ENCODE assay signal across 8 mouse cellular contexts in genomic region chr10:91122646-91123045, GRCm38 (mm10). TPM values are rescaled to one million over a fixed set of nuclear protein-coding genes. Genes with fewer than 3 reads are reported as not detected.
DNase-seq lines count a peak whose midpoint lies in the region; ATAC-seq and TF ChIP-seq lines count a peak whose summit lies in the region.

No protein-coding gene starts in this region.

- H3K4me3 ChIP-seq in kidney, postnatal 0 days (replicated peaks; ENCODE audit: low read depth, low read length), result peak overlapping the region; percentile 79
- H3K4me3 ChIP-seq in bone marrow, adult 2 months (replicated peaks; ENCODE audit: control insufficient read depth, low read depth, low read length), result peak overlapping the region; percentile 10
- H3K4me3 ChIP-seq in hindbrain, postnatal 0 days (ENCODE audit: low read length), result peak overlapping the region; percentile 64
- peak overlapping the region; percentile 80 for H3K4me3 ChIP-seq in myocyte

- H3K9me3 ChIP-seq in kidney, postnatal 0 days (replicated peaks; ENCODE audit: low read length), result no peaks in the 10 kb centered on the region
- H3K9me3 ChIP-seq in hindbrain, postnatal 0 days (ENCODE audit: low read length), result no peaks in the 10 kb centered on the region

- H3K27me3 ChIP-seq in kidney, postnatal 0 days (ENCODE audit: insufficient read depth, low read length), result no peaks in the 10 kb centered on the region
- H3K27me3 ChIP-seq in hindbrain, postnatal 0 days (ENCODE audit: insufficient read depth, low read length), result no peaks in the 10 kb centered on the region
- no peaks in the 10 kb centered on the region for H3K27me3 ChIP-seq in myocyte (ENCODE audit: control insufficient read depth, insufficient read depth, insufficient read length)

- WGBS in kidney, postnatal 0 days, result 17% methylated on average over 6 of the region's 6 CpGs
- WGBS in bone marrow, adult 2 months, result 7% methylated on average over 6 of the region's 6 CpGs
- WGBS in hindbrain, postnatal 0 days, result 37% methylated on average over 6 of the region's 6 CpGs

- peak overlapping the region; percentile 88 for H3K9ac ChIP-seq in kidney, postnatal 0 days (ENCODE audit: low read depth, low read length)
- H3K9ac ChIP-seq in hindbrain, postnatal 0 days (replicated peaks; ENCODE audit: low read length), result peak overlapping the region; percentile 99

- peaks cover 39% of the 10 kb centered on the region for H3K79me2 ChIP-seq in myocyte (ENCODE audit: control insufficient read depth, insufficient read depth)

- DNase-seq in kidney, postnatal 0 days (ENCODE audit: low spot score), result no peak
- DNase-seq in kidney, adult 8-10 months, result no peak
- DNase-seq in hindbrain, postnatal 0 days (ENCODE audit: low spot score), result no peak
- DNase-seq in cerebellum, adult 9-10 months, result no peak
- no peak for DNase-seq in left cerebral cortex, adult 8-10 months (ENCODE audit: low spot score in 2 of 2)
- no peak for DNase-seq in layer of hippocampus, adult 8-10 months (ENCODE audit: low spot score in 2 of 2)

- no peak for TF ChIP-seq POLR2A in bone marrow, adult 2 months (IDR thresholded peaks at IDR 0.05; ENCODE audit: borderline replicate concordance, control insufficient read depth, low read depth, low read length)
- TF ChIP-seq POLR2A in myocyte (IDR thresholded peaks at IDR 0.05; ENCODE audit: insufficient read length, low read depth), result no peak

- H3ac ChIP-seq in myocyte (ENCODE audit: control insufficient read depth, insufficient read length), result peak overlapping the region; percentile 71

- no peak for TF ChIP-seq CTCF in kidney, postnatal 0 days (IDR thresholded peaks at IDR 0.05; ENCODE audit: low read depth)
- TF ChIP-seq CTCF in bone marrow, adult 2 months (IDR thresholded peaks at IDR 0.05; ENCODE audit: control insufficient read depth, insufficient read depth, low read length), result no peak
- TF ChIP-seq CTCF in hindbrain, postnatal 0 days (IDR thresholded peaks at IDR 0.05; ENCODE audit: low read depth), result no peak

- ATAC-seq in kidney, postnatal 0 days (replicated peaks; ENCODE audit: low FRiP score, low read depth), result no peak
- no peak for ATAC-seq in hindbrain, postnatal 0 days

- H3K36me3 ChIP-seq in kidney, postnatal 0 days (ENCODE audit: insufficient read depth, low read length), result peaks cover 30% of the 10 kb centered on the region
- H3K36me3 ChIP-seq in hindbrain, postnatal 0 days (ENCODE audit: insufficient read depth, low read length), result peaks cover 28% of the 10 kb centered on the region
- peaks cover 42% of the 10 kb centered on the region for H3K36me3 ChIP-seq in myocyte (ENCODE audit: control insufficient read depth, insufficient read depth)

- peak overlapping the region; percentile 93; the same call in 1 of the 2 replicates for H3K27ac ChIP-seq in kidney, postnatal 0 days
- no peak overlapping the region for H3K27ac ChIP-seq in bone marrow, adult 2 months (ENCODE audit: control insufficient read depth, insufficient read depth, low read depth, low read length, poor library complexity)
- peak overlapping the region; percentile 98; the same call in 1 of the 2 replicates for H3K27ac ChIP-seq in hindbrain, postnatal 0 days

- peak overlapping the region; percentile 66 for H3K4me2 ChIP-seq in kidney, postnatal 0 days (ENCODE audit: low read length)
- H3K4me2 ChIP-seq in hindbrain, postnatal 0 days (ENCODE audit: low read depth, low read length), result peak overlapping the region; percentile 91
- peak overlapping the region; percentile 90 for H3K4me2 ChIP-seq in myocyte (ENCODE audit: low read depth)

- 0 out of 2 replicates have a peak, but pooled peaks cover 5% of the 10 kb centered on the region for H3K4me1 ChIP-seq in kidney, postnatal 0 days (replicated peaks; ENCODE audit: insufficient read depth, low read length)
- H3K4me1 ChIP-seq in bone marrow, adult 2 months (ENCODE audit: control insufficient read depth, insufficient read depth, low read length), result no peaks in the 10 kb centered on the region; the same call in 1 of the 2 replicates
- peaks cover 16% of the 10 kb centered on the region for H3K4me1 ChIP-seq in hindbrain, postnatal 0 days (ENCODE audit: insufficient read depth, low read length)

TF ChIP-seq in myocyte, 11 proteins besides CTCF, POLR2A, EP300 and RAD21:
- TF ChIP-seq MYOG (IDR thresholded peaks at IDR 0.05; ENCODE audit: control insufficient read depth in 1 of 3, insufficient read depth in 1 of 3, insufficient read length in 2 of 3, low read depth in 2 of 3), result no peak
- no peak for TF ChIP-seq USF1 (IDR thresholded peaks at IDR 0.05; ENCODE audit: low read depth)
- TF ChIP-seq SRF (IDR thresholded peaks at IDR 0.05; ENCODE audit: control insufficient read depth, insufficient read length, low read depth), result no peak
- no peak for TF ChIP-seq TCF12 (IDR thresholded peaks at IDR 0.05; ENCODE audit: insufficient read depth, poor library complexity, severe bottlenecking)
- no peak for TF ChIP-seq MYOD1 (IDR thresholded peaks at IDR 0.05; ENCODE audit: control insufficient read depth in 1 of 3, insufficient read length in 2 of 3, low read depth in 2 of 3)
- TF ChIP-seq MAX (IDR thresholded peaks at IDR 0.05; ENCODE audit: low read depth), result no peak
- no peak for TF ChIP-seq CEBPB (IDR thresholded peaks at IDR 0.05; ENCODE audit: insufficient read depth, poor library complexity, severe bottlenecking)
- no peak for TF ChIP-seq E2F4 (IDR thresholded peaks at IDR 0.05; ENCODE audit: insufficient read depth)
- TF ChIP-seq TCF3 (IDR thresholded peaks at IDR 0.05; ENCODE audit: insufficient read length, low read depth), result no peak
- no peak for TF ChIP-seq REST (IDR thresholded peaks at IDR 0.05; ENCODE audit: insufficient read depth, insufficient read length)
- TF ChIP-seq POLR2AphosphoS2 (IDR thresholded peaks at IDR 0.05; ENCODE audit: insufficient read length, low read depth), result no peak

RNA-seq across cellular contexts. Expression of gene Slc25a3, which starts 1.2 kb away (rescaled TPM):
- polyA plus RNA-seq in kidney, postnatal 0 days (2015; fragmentation: Nextera tagmentation; extraction: Ambion mirVana), result 894 and 974 TPM in 2 replicates
- polyA plus RNA-seq in bone marrow, adult 2 months (2011; ENCODE audit: insufficient read depth, insufficient read length, low replicate concordance, missing spikeins), result 177 and 223 TPM in 2 replicates
- total RNA-seq in hindbrain, postnatal 0 days (2014; rRNA removed), result 445 and 451 TPM in 2 replicates
- 718 and 736 TPM in 2 replicates for polyA plus RNA-seq in hindbrain, postnatal 0 days (2015; fragmentation: Nextera tagmentation; extraction: Ambion mirVana)
- polyA plus RNA-seq in myocyte (2012; fragmentation: generic; extraction: Trizol), result 846 TPM
- total RNA-seq in left cerebral cortex, adult 8-10 months (2022), result 100 to 1,000 TPM; 531 to 567 (median 564) TPM
- total RNA-seq in layer of hippocampus, adult 8-10 months (2022), result 100 to 1,000 TPM; 490 to 567 (median 535) TPM

RNA-seq across cellular contexts. Expression of gene Ikbip, which starts 39.9 kb away (rescaled TPM):
- 48.1 and 50.3 TPM in 2 replicates for polyA plus RNA-seq in kidney, postnatal 0 days (2015; fragmentation: Nextera tagmentation; extraction: Ambion mirVana)
- 4.3 and 8.8 TPM in 2 replicates for polyA plus RNA-seq in bone marrow, adult 2 months (2011; ENCODE audit: insufficient read depth, insufficient read length, low replicate concordance, missing spikeins)
- 10.5 and 11.3 TPM in 2 replicates for total RNA-seq in hindbrain, postnatal 0 days (2014; rRNA removed)
- 16.6 and 21.5 TPM in 2 replicates for polyA plus RNA-seq in hindbrain, postnatal 0 days (2015; fragmentation: Nextera tagmentation; extraction: Ambion mirVana)
- polyA plus RNA-seq in myocyte (2012; fragmentation: generic; extraction: Trizol), result 12.6 TPM
- total RNA-seq in left cerebral cortex, adult 8-10 months (2022), result 10 to 100 TPM; 11.5 to 19.7 (median 15.6) TPM
- 10 to 100 TPM; 15.5 to 21.6 (median 19.1) TPM for total RNA-seq in layer of hippocampus, adult 8-10 months (2022)

RNA-seq across cellular contexts. Expression of gene Apaf1, which starts 40.1 kb away (rescaled TPM):
- polyA plus RNA-seq in kidney, postnatal 0 days (2015; fragmentation: Nextera tagmentation; extraction: Ambion mirVana), result 14.1 and 16.6 TPM in 2 replicates
- polyA plus RNA-seq in bone marrow, adult 2 months (2011; ENCODE audit: insufficient read depth, insufficient read length, low replicate concordance, missing spikeins), result 34.6 and 35.4 TPM in 2 replicates
- total RNA-seq in hindbrain, postnatal 0 days (2014; rRNA removed), result 32.1 and 38.9 TPM in 2 replicates
- 11.0 and 13.8 TPM in 2 replicates for polyA plus RNA-seq in hindbrain, postnatal 0 days (2015; fragmentation: Nextera tagmentation; extraction: Ambion mirVana)
- polyA plus RNA-seq in myocyte (2012; fragmentation: generic; extraction: Trizol), result 4.3 TPM
- total RNA-seq in left cerebral cortex, adult 8-10 months (2022), result 10 to 100 TPM; 10.6 to 12.7 (median 11.9) TPM
- 10 to 100 TPM; 12.3 to 14.4 (median 13.8) TPM for total RNA-seq in layer of hippocampus, adult 8-10 months (2022)

RNA-seq across cellular contexts. Expression of gene Tmpo, which starts 58.5 kb away (rescaled TPM):
- 156 and 160 TPM in 2 replicates for polyA plus RNA-seq in kidney, postnatal 0 days (2015; fragmentation: Nextera tagmentation; extraction: Ambion mirVana)
- polyA plus RNA-seq in bone marrow, adult 2 months (2011; ENCODE audit: insufficient read depth, insufficient read length, low replicate concordance, missing spikeins), result 212 and 250 TPM in 2 replicates
- total RNA-seq in hindbrain, postnatal 0 days (2014; rRNA removed), result 102 and 110 TPM in 2 replicates
- polyA plus RNA-seq in hindbrain, postnatal 0 days (2015; fragmentation: Nextera tagmentation; extraction: Ambion mirVana), result 66.9 and 72.1 TPM in 2 replicates
- polyA plus RNA-seq in myocyte (2012; fragmentation: generic; extraction: Trizol), result 55.6 TPM
- 10 to 100 TPM; 38.4 to 51.0 (median 45.2) TPM for total RNA-seq in left cerebral cortex, adult 8-10 months (2022)
- total RNA-seq in layer of hippocampus, adult 8-10 months (2022), result 10 to 100 TPM; 39.2 to 51.2 (median 41.8) TPM

Comparison
In these comparisons a context has a peak if more than half of its experiments do, and no peak if none do; other contexts are left out.
1. H3K4me3 ChIP-seq: peak in every context shown above with its lines; median percentile 80 in myocyte; 79 in kidney, postnatal 0 days; 64 in hindbrain, postnatal 0 days; 10 in bone marrow, adult 2 months.